Mouse (Mus musculus): ENCODE results near the gene Resp18. TPM values are rescaled to one million over a fixed set of nuclear protein-coding genes. Genes with fewer than 3 reads are reported as not detected.

The Resp18 gene
- polyA plus RNA-seq, 1 experiment: 0.41 TPM

- Histone ChIP-seq H3K4me3 (ENCODE audit: insufficient read depth, low read depth, low read length) (no peak within 1 kb of the TSS), H3K36me3 (ENCODE audit: control insufficient read depth, insufficient read depth, low read length) (no peaks in the 10 kb centered on the region), H3K27me3 (replicated peaks; ENCODE audit: control insufficient read depth, insufficient read depth, low read length) (0 out of 2 replicates have a peak, but pooled peaks cover 4% of the 10 kb centered on the region), H3K4me1 (ENCODE audit: control insufficient read depth, insufficient read depth, low read length) (no peaks in the 10 kb centered on the region), H3K27ac (ENCODE audit: insufficient read depth, low read depth, low read length) (no peak within 1 kb of the TSS)
- 13% methylated on average over 32 of the region's 32 CpGs for WGBS
- DNase-seq: no peak
- TF ChIP-seq POLR2A (IDR thresholded peaks at IDR 0.05; ENCODE audit: low read depth, low read length) (no peak), CTCF (conservative IDR thresholded peaks at IDR 0.05; ENCODE audit: insufficient read depth, insufficient read length, low read depth, low read length) (no peak)
Measured at GRCm38 (mm10) chr1:75264091-75264880, 13.9 kb downstream of the Resp18 start, which contains the start of gene Ptprn. TSS of gene Ptprn (minus strand) at chr1:75264502.

- 2% methylated on average over 40 of the region's 40 CpGs for WGBS
- no peak overlapping the region for H3K4me3 ChIP-seq (ENCODE audit: insufficient read depth, low read depth, low read length)
- TF ChIP-seq POLR2A (IDR thresholded peaks at IDR 0.05; ENCODE audit: low read depth, low read length): no peak
- no peak for TF ChIP-seq CTCF (conservative IDR thresholded peaks at IDR 0.05; ENCODE audit: insufficient read depth, insufficient read length, low read depth, low read length)
Measured at GRCm38 (mm10) chr1:75262969-75263951, 15.0 kb downstream of the Resp18 start.

GRCm38 (mm10) chr1:75261278-75261677 is 16.9 kb downstream of the Resp18 start:
- no peak for TF ChIP-seq CTCF (conservative IDR thresholded peaks at IDR 0.05; ENCODE audit: insufficient read depth, insufficient read length, low read depth, low read length)
- TF ChIP-seq POLR2A (IDR thresholded peaks at IDR 0.05; ENCODE audit: low read depth, low read length): no peak
- Histone ChIP-seq H3K4me3 (ENCODE audit: insufficient read depth, low read depth, low read length) (no peak overlapping the region), H3K4me1 (ENCODE audit: control insufficient read depth, insufficient read depth, low read length) (no peaks in the 10 kb centered on the region), H3K27ac (ENCODE audit: insufficient read depth, low read depth, low read length) (no peak overlapping the region), H3K27me3 (replicated peaks; ENCODE audit: control insufficient read depth, insufficient read depth, low read length) (0 out of 2 replicates have a peak, but pooled peaks cover 4% of the 10 kb centered on the region), H3K36me3 (ENCODE audit: control insufficient read depth, insufficient read depth, low read length) (no peaks in the 10 kb centered on the region)
- no peak for DNase-seq

More at GRCm38 (mm10) chr1:75262969-75263951, 15.0 kb downstream of the Resp18 start:
- H3K27ac ChIP-seq (ENCODE audit: insufficient read depth, low read depth, low read length): no peak overlapping the region
- DNase-seq: peak; percentile 52
- no peaks in the 10 kb centered on the region for H3K4me1 ChIP-seq (ENCODE audit: control insufficient read depth, insufficient read depth, low read length)
- 0 out of 2 replicates have a peak, but pooled peaks cover 4% of the 10 kb centered on the region for H3K27me3 ChIP-seq (replicated peaks; ENCODE audit: control insufficient read depth, insufficient read depth, low read length)
- no peaks in the 10 kb centered on the region for H3K36me3 ChIP-seq (ENCODE audit: control insufficient read depth, insufficient read depth, low read length)

- Histone ChIP-seq H3K4me3 (ENCODE audit: insufficient read depth, low read depth, low read length) (no peak overlapping the region), H3K36me3 (ENCODE audit: control insufficient read depth, insufficient read depth, low read length) (no peaks in the 10 kb centered on the region), H3K27ac (ENCODE audit: insufficient read depth, low read depth, low read length) (no peak overlapping the region), H3K4me1 (ENCODE audit: control insufficient read depth, insufficient read depth, low read length) (no peaks in the 10 kb centered on the region), H3K27me3 (replicated peaks; ENCODE audit: control insufficient read depth, insufficient read depth, low read length) (no peaks in the 10 kb centered on the region)
- no peak for DNase-seq
- WGBS: 55% methylated on average over 10 of the region's 10 CpGs
- TF ChIP-seq POLR2A (IDR thresholded peaks at IDR 0.05; ENCODE audit: low read depth, low read length): no peak
- TF ChIP-seq CTCF (conservative IDR thresholded peaks at IDR 0.05; ENCODE audit: insufficient read depth, insufficient read length, low read depth, low read length): no peak
Measured at GRCm38 (mm10) chr1:75255516-75256046, 22.6 kb downstream of the Resp18 start.

- no peaks in the 10 kb centered on the region for H3K4me1 ChIP-seq (ENCODE audit: control insufficient read depth, insufficient read depth, low read length)
- 77% methylated on average over 8 of the region's 8 CpGs for WGBS
- H3K27me3 ChIP-seq (replicated peaks; ENCODE audit: control insufficient read depth, insufficient read depth, low read length): no peaks in the 10 kb centered on the region
- TF ChIP-seq CTCF (conservative IDR thresholded peaks at IDR 0.05; ENCODE audit: insufficient read depth, insufficient read length, low read depth, low read length) (no peak), POLR2A (IDR thresholded peaks at IDR 0.05; ENCODE audit: low read depth, low read length) (no peak)
- DNase-seq: no peak
- H3K27ac ChIP-seq (ENCODE audit: insufficient read depth, low read depth, low read length): no peak overlapping the region
- no peak overlapping the region for H3K4me3 ChIP-seq (ENCODE audit: insufficient read depth, low read depth, low read length)
- no peaks in the 10 kb centered on the region for H3K36me3 ChIP-seq (ENCODE audit: control insufficient read depth, insufficient read depth, low read length)
Measured at GRCm38 (mm10) chr1:75254625-75255013, 23.6 kb downstream of the Resp18 start.

GRCm38 (mm10) chr1:75253849-75254624 is 24.2 kb downstream of the Resp18 start:
- WGBS: 64% methylated on average over 16 of the region's 16 CpGs
- peak; percentile 77 for DNase-seq
- no peak overlapping the region for H3K27ac ChIP-seq (ENCODE audit: insufficient read depth, low read depth, low read length)
- TF ChIP-seq CTCF (conservative IDR thresholded peaks at IDR 0.05; ENCODE audit: insufficient read depth, insufficient read length, low read depth, low read length): peak; percentile 82
- no peak for TF ChIP-seq POLR2A (IDR thresholded peaks at IDR 0.05; ENCODE audit: low read depth, low read length)
- no peaks in the 10 kb centered on the region for H3K4me1 ChIP-seq (ENCODE audit: control insufficient read depth, insufficient read depth, low read length)
- no peaks in the 10 kb centered on the region for H3K36me3 ChIP-seq (ENCODE audit: control insufficient read depth, insufficient read depth, low read length)
- no peaks in the 10 kb centered on the region for H3K27me3 ChIP-seq (replicated peaks; ENCODE audit: control insufficient read depth, insufficient read depth, low read length)
- no peak overlapping the region for H3K4me3 ChIP-seq (ENCODE audit: insufficient read depth, low read depth, low read length)
